Mouse (Mus musculus) urinary bladder, postnatal 14 days (tissue): ENCODE data around the gene Fam71f1.

Experiments
- DNase-seq: peaks from one replicate; pipeline ENCODE4 v3.0.0; 2021; ENCODE audit warnings: low spot score

The Fam71f1 gene

GRCm38 (mm10) chr6:29318879-29319278 lies at the start of gene Fam71f1:
Gene Fam71f1, plus strand, starts transcription at chr6:29319140.
- DNase-seq: no peak

DNA sequence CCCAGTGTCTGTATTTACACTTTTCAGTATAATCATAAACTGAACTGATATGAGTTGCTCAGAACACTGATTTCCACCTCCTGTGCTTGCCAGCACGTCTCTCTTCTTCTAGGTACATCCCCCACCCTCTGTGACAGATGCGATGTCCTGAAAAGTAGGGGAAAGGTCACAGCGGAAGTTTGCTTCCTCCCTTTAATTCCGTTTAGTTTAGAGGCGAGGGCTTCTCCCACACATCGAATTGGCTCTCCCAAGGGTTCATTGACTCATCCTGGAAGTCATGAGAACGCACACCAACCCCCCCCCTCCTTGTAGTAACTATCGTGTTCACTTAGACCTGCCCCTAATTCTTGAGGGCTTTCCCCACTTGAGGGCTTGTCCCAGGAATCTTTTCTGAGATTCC lies 48.0 kb upstream of the Fam71f1 start:
- DNase-seq: peak; percentile 21

DNA sequence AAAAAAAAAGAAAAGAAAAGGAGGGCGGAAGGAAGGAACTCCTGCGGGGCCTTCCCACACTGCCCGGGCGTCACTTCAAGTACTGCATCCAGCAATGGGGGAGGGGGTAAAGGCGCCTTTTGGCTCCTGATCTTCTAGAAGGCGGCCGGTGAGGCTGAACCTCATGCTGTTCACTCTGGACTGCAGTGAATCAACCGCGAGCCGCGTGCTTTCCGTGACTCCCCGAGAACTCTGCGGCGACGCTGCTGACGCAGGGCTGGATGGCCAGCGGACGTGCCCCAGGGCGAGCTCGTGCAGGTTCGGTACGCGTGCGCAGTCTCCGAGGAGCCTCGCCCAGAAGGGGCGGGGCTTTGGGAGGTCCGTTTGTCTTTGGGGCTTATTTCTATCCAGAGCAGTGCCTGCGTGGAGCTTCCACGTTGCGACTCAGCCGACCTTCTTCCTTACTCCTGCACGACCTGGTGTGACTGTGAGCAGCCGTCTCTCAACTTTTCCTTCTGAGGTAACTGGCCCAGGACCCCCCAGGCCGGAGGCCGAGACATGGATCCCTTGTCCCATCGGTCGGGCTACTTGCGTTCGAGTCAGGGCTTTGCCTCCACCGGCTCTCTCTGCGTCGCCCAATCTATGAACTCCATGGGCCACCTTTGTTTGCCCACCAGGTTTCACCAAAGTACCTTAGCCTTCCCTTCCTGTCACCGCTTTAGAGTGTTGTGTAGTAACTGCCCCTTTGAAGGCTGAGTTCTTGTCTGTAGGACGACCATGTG lies 46.4 kb upstream of the Fam71f1 start, which contains the start of gene Hilpda:
Gene Hilpda (plus strand): TSS at position 177 of the 761 bp plus-strand sequence.
- peak; percentile 93 for DNase-seq

- DNase-seq: no peak
Measured at GRCm38 (mm10) chr6:29276746-29277145, 42.2 kb upstream of the Fam71f1 start.

DNA sequence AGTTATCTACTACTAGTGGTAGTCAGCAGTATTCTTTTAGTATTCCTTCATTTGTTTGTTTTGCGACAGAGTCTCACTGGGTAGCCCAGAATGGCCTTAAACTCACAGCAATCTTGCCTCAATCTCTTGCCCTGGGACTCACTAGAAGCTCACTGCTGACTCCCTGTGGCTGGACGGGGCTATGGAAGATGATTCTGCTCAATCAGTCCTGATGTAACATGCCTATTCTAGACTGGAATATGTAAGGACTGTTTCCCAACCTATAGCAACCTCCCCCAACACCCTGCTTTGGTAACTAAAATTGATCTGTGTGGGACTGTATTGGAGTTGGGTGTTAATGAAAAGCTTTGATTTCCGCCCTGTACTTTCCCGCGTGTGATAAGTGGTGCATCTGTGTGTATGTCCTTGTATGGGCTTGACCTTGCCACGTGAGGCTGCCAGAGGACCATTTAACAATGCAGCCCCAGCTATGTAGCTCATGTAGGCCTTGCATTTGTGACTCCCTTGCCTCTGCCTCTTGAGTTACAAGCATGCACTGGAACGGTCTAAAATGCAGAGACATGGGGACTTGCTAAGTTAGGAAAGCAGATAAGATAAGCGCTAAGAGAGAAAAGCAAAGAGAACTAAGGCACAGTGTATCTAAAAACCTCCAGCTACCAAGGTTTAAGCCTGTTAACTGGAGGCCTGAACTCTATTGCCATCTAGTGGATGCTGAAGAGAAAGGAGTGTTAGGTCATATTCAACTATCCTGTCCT lies 40.2 kb upstream of the Fam71f1 start:
- peak; percentile 60 for DNase-seq

DNA sequence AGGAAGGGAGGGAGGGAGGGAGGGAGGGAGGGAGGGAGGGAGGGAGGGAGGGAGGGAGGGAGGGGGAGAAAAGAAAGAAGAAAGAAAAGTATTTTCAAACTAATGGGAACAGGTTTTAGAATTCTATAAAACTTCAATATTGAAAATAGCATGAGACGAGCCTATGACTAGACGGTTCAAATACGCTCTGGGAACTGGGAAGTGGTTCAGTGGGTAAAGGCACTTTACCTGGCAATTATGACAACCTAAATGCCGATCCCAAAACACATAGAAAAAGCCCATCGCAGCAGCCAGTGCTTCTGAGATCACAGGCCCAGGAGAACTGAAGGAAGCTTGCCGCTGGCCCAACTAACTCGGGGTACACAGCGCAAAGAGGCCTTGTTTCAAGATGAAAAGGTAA lies 39.6 kb upstream of the Fam71f1 start, which contains the start of gene Fam71f2:
Gene Fam71f2 (plus strand): TSS at position 301 of the 400 bp plus-strand sequence.
- no peak for DNase-seq

DNA sequence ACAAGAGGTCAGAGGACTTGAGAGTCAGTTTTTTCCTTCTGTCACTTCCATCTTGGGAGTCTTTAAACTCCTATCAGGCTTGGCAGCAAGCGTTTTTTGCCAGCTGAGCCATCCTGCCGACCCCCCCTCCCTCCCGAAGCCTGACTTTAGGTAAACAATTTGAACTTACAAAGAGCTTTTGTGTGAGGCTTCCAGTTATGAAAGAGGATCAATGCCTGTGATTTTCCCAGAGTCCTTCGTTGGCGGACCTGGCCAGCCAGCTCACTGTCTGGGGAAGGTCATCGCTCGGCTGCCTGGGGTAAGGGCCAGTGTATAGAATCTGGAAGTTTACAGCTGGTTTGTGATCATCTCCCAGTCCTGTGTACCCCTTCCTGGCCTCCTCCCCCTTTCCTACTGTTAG lies 38.3 kb upstream of the Fam71f1 start:
- no peak for DNase-seq

GRCm38 (mm10) chr6:29286870-29287269 lies 32.1 kb upstream of the Fam71f1 start:
- no peak for DNase-seq

GRCm38 (mm10) chr6:29287481-29287880 lies 31.5 kb upstream of the Fam71f1 start:
- no peak for DNase-seq

DNA sequence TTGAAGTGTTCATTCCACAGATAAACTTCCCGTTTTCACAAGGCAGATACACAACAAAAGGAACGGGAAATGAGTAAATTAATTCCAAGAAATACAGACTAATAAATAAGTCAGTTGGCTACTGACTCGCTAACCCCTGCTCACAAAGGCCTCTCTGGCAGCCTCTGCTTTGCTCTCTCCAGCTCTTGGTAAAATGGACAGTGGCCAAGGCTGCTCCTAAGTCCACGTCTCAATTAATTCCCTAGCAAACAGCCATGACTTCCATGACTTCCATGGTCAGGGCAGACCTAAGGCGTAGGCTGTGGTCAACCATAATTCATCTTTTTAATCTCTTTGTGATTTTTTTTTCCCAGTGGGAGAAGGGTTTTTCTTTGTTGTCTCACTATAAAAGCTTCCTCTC lies 31.0 kb upstream of the Fam71f1 start:
- DNase-seq: no peak

DNA sequence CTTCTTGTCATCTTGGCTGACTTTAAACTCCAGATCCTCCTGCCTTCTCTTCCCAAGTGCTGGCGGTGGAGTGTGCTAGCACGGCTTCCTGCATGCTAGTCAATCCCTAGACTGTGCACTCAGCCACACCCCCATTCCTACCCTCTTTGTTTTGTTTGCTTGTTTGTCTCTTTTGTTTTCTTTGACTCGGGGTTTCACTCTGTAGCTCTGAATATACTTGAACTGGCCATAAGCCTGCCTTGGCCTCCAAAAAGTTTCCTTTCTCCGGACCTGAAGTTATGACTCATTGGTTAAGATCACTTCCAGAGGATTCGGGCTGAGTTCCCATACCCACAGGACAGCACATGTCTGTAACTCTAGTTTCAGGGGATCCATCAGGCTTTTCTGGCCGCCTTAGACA lies 30.3 kb upstream of the Fam71f1 start:
- no peak for DNase-seq

- no peak for DNase-seq
Measured at GRCm38 (mm10) chr6:29299112-29299511, 19.8 kb upstream of the Fam71f1 start.

DNA sequence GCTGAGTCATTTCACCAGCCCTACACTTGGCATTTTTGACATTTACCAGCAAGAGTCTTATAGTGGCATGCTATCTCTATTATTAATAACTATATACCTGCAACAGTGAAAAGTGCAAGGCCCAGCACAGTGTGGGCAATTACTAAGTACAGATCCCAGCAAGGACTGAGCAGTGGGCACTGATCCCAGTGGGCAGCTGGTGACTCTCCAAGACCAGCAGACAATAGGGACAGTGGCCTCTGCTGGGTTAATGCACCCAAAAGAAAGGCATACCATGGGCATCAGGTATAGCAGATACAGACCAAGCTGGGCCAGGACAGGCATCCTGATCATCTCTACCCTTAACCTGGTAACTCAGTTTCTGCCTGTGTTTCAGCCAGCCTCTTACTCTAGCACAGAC lies 15.7 kb upstream of the Fam71f1 start:
- no peak for DNase-seq

GRCm38 (mm10) chr6:29303726-29304125 lies 15.2 kb upstream of the Fam71f1 start:
- no peak for DNase-seq

DNA sequence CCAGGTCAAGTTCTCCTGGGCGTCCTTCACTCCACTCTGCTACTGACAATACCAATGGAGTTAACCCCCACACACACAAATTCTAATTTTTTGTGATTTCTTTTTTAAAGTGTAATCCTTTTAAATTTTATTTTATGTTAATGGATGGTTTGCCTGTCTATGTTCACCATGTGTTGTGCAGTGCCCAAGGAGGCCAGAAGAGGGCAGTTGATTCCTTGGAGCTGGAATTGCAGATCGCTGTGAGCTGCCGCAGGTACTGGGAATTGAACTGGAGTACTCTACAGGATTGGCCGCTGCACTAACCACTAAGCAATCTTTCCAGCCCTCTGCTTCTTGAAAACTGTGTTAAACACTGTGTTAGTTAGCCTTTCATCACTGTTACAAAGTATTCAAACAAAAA lies 13.5 kb upstream of the Fam71f1 start:
- no peak for DNase-seq

DNA sequence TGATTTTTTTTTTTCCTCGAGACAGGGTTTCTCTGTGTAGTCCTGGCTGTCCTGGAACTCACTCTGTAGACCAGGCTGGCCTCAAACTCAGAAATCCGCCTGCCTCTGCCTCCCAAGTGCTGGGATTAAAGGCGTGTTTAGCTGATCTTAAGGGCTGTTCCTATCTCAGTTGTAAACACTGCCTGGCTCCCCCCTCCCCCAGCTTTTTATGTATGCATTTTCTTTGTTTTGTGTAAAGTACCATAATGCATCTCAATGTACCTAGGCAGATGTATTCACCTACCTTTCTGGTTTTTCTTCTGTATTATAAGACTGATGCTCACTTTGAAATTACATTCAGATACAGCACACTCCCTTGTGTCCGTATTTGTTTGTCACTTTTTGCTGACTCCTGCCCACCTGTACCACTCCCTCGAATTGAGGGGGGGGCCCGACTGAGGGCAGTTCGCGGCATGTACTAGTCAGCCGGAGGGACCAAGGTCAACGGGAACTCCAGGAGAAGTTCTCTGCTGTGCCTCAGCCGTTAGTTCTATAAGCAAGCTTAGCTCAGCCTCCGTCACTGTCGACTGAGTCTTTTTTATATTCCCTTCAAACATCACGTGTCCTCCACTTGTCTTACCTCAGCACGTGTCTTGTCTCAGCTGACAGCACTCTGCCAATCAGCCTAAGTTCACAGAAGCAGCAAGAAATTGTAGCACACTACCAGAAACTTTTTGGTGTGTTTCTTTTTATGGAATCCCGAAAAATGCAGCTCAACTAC lies 9.9 kb upstream of the Fam71f1 start:
- no peak for DNase-seq

DNA sequence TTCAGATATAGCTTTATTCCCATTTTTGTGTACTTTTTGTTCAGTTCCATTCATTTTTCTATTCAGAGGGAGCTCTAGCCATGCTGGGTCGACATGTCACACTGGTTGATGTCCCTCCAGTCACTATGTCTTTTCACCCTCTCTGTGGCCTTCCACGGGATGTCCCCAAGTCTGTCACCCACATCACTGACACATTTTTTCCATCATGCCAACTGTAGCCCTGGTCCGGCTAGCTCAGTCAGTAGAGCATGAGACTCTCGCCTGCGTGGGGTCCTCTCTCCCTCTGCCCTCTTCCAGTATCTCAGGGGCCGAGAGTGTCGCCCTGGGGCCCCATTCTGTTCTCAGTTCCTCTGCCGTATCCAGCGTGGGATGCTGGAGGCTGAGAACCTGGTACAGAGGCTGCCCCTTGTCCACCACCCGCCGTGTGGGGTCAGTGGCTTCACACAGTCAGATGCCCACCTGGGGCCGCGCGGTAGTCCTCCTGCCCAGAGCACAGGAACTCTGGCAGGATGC lies 5.2 kb upstream of the Fam71f1 start:
- no peak for DNase-seq

DNA sequence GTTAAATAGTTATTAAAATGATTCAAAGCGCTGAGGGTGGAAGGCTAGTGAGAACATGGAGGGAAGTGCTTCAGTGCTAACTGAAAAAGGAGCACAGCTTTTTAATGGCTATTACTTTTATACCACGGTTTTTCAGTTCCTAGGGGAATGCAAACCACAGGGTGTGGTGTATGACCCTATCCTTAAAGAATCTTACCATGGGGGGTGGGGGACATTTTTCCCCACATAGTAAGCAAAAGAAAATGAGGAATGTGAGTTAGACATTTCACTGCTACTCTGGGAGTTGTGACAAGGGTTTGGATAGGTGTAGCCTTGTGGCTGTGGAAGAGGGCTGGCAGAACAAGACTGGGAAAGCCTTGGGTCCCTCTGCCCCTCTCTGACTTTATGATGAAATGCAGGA lies 1.7 kb upstream of the Fam71f1 start:
- no peak for DNase-seq

- DNase-seq: no peak
Measured at GRCm38 (mm10) chr6:29317941-29318340, 999 bp upstream of the Fam71f1 start.

DNA sequence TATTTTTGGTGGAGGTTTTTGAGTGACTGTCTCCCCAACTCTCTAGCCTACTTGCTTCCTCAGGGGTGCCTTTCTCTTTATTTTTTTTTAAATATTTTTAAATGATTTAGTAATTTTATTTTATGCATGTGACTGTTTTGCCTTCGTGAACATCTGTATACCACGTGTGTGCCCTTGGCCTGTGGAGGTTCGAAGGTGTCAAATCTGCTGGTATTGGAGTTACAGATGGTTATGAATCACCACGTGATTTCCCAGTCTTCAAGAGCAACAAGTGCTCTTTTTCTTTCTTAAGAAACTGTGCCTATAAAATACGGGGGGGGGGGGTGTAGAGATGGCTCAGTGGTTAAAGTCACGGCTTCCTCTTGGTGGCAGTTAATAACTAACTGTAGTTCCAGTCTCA lies 2.6 kb downstream of the Fam71f1 start:
- no peak for DNase-seq

DNA sequence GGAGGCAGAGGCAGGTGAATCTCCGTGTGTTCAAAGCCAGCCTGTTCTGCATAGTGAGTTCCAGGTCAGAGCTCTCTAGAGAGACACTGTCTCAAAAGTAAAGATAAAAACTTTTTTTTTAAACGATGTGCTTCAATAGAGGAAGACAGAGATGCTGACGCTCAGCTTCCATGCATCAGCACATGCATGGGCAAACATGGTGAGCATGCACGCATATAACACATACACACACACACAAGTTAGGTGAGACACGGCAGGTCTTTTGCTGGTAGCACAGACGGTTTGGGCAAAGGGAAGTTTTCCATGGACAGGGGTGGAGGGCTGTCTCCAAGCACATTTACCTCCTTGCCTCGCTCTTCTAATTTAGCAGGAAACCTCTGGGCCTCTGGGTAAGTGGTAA lies 3.2 kb downstream of the Fam71f1 start:
- DNase-seq: no peak

DNA sequence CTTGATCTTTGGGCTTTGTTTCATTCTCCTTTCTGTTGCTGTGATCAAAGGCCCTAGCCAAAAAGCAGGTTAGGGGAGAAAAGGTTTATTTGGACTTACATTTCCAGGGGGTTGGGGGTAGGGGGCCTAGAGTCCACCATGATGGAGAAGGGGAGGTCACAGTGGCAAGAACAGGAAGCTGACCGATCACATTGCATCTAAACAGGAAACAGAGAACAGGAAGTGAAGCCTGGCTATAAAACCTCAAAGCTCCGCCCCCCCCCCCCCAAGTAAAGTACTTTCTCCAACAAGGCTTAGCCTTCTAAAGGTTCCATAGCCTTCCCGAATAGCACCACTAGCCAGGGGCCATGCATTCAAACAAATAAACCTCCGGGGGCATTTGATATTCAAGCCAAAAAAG lies 3.8 kb downstream of the Fam71f1 start:
- DNase-seq: no peak
